Mouse (Mus musculus) C2C12 (cell line): ENCODE measurements around the gene Cacna1i. TPM values are rescaled to one million over a fixed set of nuclear protein-coding genes. Genes with fewer than 3 reads are reported as not detected.

Source experiments
- H3K27me3 ChIP-seq: one replicate; pipeline ENCODE4 v1.6.1; 2011; ENCODE audit not compliant: control insufficient read depth, insufficient read depth, insufficient read length
- H3K36me3 ChIP-seq: one replicate; pipeline ENCODE4 v1.6.1; 2011; ENCODE audit not compliant: control insufficient read depth, insufficient read depth
- H3K4me3 ChIP-seq: one replicate; pipeline ENCODE4 v1.5.1; 2011; ENCODE audit warnings: mild to moderate bottlenecking, control low read depth; ENCODE audit not compliant: poor library complexity, insufficient read depth, severe bottlenecking
- H3K79me2 ChIP-seq: one replicate; pipeline ENCODE4 v1.6.1; 2011; ENCODE audit not compliant: control insufficient read depth, insufficient read depth
- H3K79me3 ChIP-seq: one replicate; pipeline ENCODE4 v1.6.1; 2011; ENCODE audit warnings: low read depth, control low read depth
- H3ac ChIP-seq: one replicate; pipeline ENCODE3; 2011; ENCODE audit warnings: low read depth; ENCODE audit not compliant: control insufficient read depth, insufficient read length
- CEBPB ChIP-seq: IDR thresholded peaks from one replicate; pipeline ENCODE4 v1.6.1; 2011; ENCODE audit warnings: low read depth, mild to moderate bottlenecking, control low read depth, moderate library complexity
- CTCF ChIP-seq: IDR thresholded peaks from one replicate; pipeline ENCODE4 v1.5.1; 2011; ENCODE audit not compliant: control insufficient read depth, insufficient read depth, insufficient read length
- FOSL1 ChIP-seq: IDR thresholded peaks from one replicate; pipeline ENCODE4 v1.8.0; 2011; ENCODE audit warnings: mild to moderate bottlenecking, low read length; ENCODE audit not compliant: poor library complexity, insufficient read depth, severe bottlenecking
- MAX ChIP-seq: IDR thresholded peaks from one replicate; pipeline ENCODE4 v1.6.1; 2011; ENCODE audit warnings: mild to moderate bottlenecking, control low read depth
- MYOD1 ChIP-seq: IDR thresholded peaks from one replicate; pipeline ENCODE4 v1.6.1; 2011; ENCODE audit warnings: low read depth; ENCODE audit not compliant: control insufficient read depth, insufficient read length
- MYOG ChIP-seq: IDR thresholded peaks from one replicate; pipeline ENCODE4 v1.6.1; 2011; ENCODE audit not compliant: control insufficient read depth, insufficient read length; ENCODE audit errors: extremely low read depth
- USF1 ChIP-seq: IDR thresholded peaks from one replicate; pipeline ENCODE4 v1.6.1; 2011; ENCODE audit warnings: low read depth, mild to moderate bottlenecking, control low read depth, moderate library complexity
- polyA plus RNA-seq: library from polyadenylated mRNA; unstranded; fragments of >200 nt; fragmentation: generic; extraction: Trizol; gene quantifications from one replicate; pipeline ENCODE4 v1.2.1, GENCODE M21; 2012; ENCODE audit warnings: missing spikeins

Gene Cacna1i
- polyA plus RNA-seq, 1 experiment: not detected

GRCm38 (mm10) chr15:80257602-80258239 is 29.3 kb upstream of the Cacna1i start:
- Histone ChIP-seq H3K79me2 (peaks cover 47% of the 10 kb centered on the region), H3K27me3 (no peaks in the 10 kb centered on the region), H3K79me3 (peaks cover 27% of the 10 kb centered on the region), H3ac (no peak overlapping the region), H3K36me3 (peaks cover 65% of the 10 kb centered on the region), H3K4me3 (no peak overlapping the region)
- TF ChIP-seq MYOD1 (peak; percentile 44), FOSL1 (no peak)

- Histone ChIP-seq H3K79me3 (peaks cover 32% of the 10 kb centered on the region), H3K4me3 (no peak overlapping the region), H3K36me3 (peaks cover 57% of the 10 kb centered on the region), H3K79me2 (peaks cover 55% of the 10 kb centered on the region), H3ac (no peak overlapping the region), H3K27me3 (no peaks in the 10 kb centered on the region)
- TF ChIP-seq MAX: no peak
- no peak for TF ChIP-seq USF1
- no peak for TF ChIP-seq MYOG
- TF ChIP-seq CTCF: no peak
- TF ChIP-seq FOSL1: no peak
- no peak for TF ChIP-seq CEBPB
- no peak for TF ChIP-seq MYOD1
These were observed 28.5 kb upstream of the Cacna1i start for GRCm38 (mm10) chr15:80258240-80259170.

- Histone ChIP-seq H3K36me3 (peaks cover 56% of the 10 kb centered on the region), H3K4me3 (no peak overlapping the region), H3K79me2 (peaks cover 61% of the 10 kb centered on the region), H3K79me3 (peaks cover 36% of the 10 kb centered on the region), H3ac (peak overlapping the region; percentile 23), H3K27me3 (no peaks in the 10 kb centered on the region)
- TF ChIP-seq CTCF: no peak
- peak; percentile 48 for TF ChIP-seq MYOD1
These were observed 27.5 kb upstream of the Cacna1i start for GRCm38 (mm10) chr15:80259406-80260045.

DNA sequence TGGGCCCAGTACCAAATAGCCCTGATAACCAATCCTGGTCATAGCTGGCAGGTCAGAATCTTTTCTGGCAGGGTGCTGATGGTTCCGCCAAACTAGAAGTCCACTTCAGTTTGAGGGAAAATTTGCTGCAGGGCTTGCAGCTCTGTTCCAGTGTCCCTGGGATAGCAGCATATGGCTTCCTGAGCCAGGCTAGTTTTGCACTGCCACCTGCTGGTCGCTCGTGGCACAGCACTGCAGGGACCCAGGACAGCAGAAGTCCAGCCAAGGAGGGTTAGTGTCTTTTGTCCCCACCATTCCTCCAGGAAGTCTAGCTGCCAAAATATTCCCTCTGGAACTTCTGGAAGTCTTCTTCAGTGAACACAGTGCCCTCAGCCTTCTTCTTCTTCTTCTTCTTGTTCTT is 26.4 kb upstream of the Cacna1i start:
- H3K36me3 ChIP-seq: peaks cover 56% of the 10 kb centered on the region
- peaks cover 56% of the 10 kb centered on the region for H3K79me2 ChIP-seq
- peaks cover 33% of the 10 kb centered on the region for H3K79me3 ChIP-seq
- no peaks in the 10 kb centered on the region for H3K27me3 ChIP-seq
- peak; percentile 79 for TF ChIP-seq MAX
- no peak for TF ChIP-seq MYOD1
- peak; percentile 96 for TF ChIP-seq CTCF
- H3K4me3 ChIP-seq: no peak overlapping the region
- no peak overlapping the region for H3ac ChIP-seq

GRCm38 (mm10) chr15:80261100-80261499 is 25.9 kb upstream of the Cacna1i start:
- peaks cover 30% of the 10 kb centered on the region for H3K79me3 ChIP-seq
- peaks cover 53% of the 10 kb centered on the region for H3K36me3 ChIP-seq
- TF ChIP-seq FOSL1 (no peak), MAX (no peak), CEBPB (no peak), CTCF (no peak), MYOG (no peak), MYOD1 (no peak), USF1 (no peak)
- H3K79me2 ChIP-seq: peaks cover 51% of the 10 kb centered on the region
- no peak overlapping the region for H3K4me3 ChIP-seq
- H3ac ChIP-seq: no peak overlapping the region
- H3K27me3 ChIP-seq: no peaks in the 10 kb centered on the region
